Mouse (Mus musculus): ENCODE measurements around the gene Hps4.

DNA sequence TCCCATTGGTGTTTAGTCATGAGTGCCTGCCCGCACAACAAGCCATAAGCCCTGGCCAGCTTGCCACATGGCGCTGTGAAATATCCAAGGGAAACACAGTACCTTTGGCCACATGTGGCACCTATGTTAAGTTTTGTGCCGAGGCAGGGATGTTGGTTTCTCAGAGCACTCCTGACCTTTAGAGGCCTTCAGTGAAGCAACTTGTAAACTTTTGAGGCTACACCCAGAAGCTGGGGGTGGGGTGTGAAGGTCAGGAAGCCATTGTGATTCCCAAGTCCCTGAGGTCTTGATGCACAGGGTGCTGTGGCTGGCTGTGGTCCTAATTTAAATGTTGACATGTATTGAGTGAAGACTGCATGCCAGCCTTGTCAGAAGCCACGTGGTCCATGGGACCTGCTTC lies 43.5 kb upstream of the Hps4 start:
- TF ChIP-seq CTCF (conservative IDR thresholded peaks at IDR 0.05; ENCODE audit: insufficient read depth, insufficient read length, low read depth, low read length) (no peak), POLR2A (IDR thresholded peaks at IDR 0.05; ENCODE audit: low read depth, low read length) (no peak)

Measured in kidney, adult 2 months (tissue).